Mouse (Mus musculus) layer of hippocampus, adult 6 months (tissue): ENCODE results near the gene Gm21885. TPM values are rescaled to one million over a fixed set of nuclear protein-coding genes. Genes with fewer than 3 reads are reported as not detected.

Experiments used
- long read RNA-seq, 2 experiments: library from polyadenylated mRNA; unstranded; transcript quantifications; one replicate each; pipeline ENCODE4 v2.0.0; 2019 to 2020
- polyA plus RNA-seq: library from polyadenylated mRNA; unstranded; fragments of <200 nt; fragmentation: Nextera tagmentation; gene quantifications from 2 replicates; pipeline ENCODE4 v1.2.3, GENCODE M21; 2021

Gm21885 gene
- polyA plus RNA-seq = not detected in 2 replicates
- long read RNA-seq, experiment 1 = 0 reads
- long read RNA-seq, experiment 2 = 0 reads

DNA sequence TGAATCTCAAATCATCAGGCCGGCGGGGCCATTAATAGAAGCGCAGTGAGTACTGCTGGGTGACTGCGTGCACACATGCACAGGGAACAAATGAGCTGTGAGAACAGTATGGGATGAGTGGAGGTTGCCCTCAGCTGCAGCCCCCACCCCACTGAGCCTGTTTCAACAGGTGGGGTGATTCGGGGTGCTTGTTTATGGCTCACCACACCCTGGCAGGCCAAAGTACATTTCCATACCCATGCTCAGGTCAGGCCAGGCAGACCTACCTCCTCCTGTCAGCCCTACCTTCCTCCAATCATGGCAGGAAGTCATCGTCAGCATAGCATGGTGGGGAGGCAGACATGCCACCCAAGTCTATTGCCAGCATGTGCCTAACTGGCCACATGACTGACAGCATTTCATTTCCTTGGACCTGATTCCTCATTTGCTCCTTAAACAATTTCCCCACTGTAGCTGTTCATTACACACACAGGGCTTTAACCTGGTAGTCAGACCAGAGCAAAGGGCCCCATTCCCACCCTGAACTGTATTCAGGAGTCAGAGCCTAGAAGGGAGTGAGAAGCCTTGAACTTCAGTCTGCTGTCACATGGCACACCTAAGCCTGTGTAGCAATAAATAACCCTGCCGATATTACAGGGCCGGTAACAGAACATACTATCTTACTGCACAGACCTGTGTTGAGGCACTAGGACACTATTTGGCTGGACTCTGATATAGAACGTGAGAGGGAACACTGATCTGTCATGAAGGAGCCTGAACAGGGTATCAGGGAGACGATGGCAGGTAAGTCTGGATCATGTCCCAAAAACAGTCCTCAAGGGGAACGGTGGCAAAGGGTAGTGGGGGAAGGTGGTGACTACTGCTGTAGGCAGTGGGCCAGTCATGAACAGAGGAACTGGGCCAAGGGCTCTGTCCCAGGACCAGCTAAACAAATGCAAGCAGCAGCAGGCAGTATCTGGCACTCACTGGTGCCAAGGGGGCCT, at the start of gene Gm21885:
Gene Gm21885, plus strand, starts transcription at position 675 of the 983 bp plus-strand sequence.

DNA sequence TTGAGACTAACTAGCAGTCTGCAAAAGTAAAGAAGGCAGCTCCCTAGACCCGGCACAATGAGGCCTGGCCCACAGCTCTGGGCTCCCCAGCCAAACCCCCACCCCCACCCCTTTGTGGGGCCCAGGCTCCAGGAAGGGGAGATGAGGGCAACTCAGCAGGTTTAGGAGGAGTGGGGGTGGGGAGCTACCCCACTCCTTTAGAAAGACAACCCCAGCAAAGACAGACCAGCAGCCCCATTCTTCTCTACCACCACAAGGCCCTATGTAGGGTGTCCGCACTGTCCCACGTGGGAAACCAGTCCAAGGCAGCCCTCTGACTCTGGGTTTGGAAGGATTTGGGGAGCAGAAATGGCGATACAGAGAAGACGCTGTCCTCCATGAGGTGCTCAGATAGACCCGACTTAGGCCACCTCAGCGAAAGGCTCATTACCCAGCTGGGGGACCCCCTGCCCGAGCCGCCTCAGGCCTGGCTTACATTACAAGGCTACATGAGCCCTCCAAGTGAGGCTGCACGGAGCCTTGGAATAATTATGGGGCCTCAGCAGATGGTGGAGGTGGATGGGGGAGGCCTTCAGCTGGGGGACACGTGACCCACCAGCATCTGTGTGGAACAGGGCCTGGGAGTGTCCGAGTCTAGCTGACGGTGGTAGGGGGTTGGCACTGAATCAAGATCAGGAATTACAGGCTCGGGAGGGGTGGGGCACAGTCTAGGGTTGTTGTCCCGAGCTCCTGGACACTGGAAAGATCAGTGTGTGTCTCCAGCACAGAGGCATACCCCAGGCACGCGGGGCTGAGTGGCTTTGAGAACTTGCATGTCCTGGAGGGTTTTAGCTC, 35.5 kb upstream of the Gm21885 start, which contains the start of gene Wfikkn2:
Gene Wfikkn2, minus strand, starts transcription at position 51 of the 834 bp plus-strand sequence.

DNA sequence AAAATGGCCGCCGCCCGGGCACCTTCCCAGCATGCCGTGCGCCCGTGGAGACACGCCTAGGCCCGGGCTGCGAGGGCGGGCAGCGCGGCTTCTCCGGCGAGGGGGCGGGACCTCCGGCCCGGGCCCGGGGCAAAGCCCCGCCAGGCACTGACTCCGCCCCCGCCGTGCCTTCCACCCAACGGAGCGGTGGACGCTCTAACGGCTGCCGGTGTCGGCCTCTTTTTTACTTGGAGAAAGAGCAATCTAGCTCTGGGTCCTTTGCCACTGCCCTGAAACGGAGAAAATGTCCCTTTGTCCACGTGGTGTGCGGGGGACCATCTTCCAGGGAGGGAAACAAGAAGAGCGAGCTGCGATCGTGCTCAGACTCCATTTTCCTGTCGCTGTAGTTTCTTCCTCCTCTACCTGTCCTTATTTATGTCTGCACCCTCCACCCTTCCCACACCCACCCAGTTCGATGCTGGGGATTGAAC, 40.3 kb downstream of the Gm21885 start, which contains the start of gene Luc7l3:
Gene Luc7l3, minus strand, starts transcription at position 58 of the 470 bp plus-strand sequence.

DNA sequence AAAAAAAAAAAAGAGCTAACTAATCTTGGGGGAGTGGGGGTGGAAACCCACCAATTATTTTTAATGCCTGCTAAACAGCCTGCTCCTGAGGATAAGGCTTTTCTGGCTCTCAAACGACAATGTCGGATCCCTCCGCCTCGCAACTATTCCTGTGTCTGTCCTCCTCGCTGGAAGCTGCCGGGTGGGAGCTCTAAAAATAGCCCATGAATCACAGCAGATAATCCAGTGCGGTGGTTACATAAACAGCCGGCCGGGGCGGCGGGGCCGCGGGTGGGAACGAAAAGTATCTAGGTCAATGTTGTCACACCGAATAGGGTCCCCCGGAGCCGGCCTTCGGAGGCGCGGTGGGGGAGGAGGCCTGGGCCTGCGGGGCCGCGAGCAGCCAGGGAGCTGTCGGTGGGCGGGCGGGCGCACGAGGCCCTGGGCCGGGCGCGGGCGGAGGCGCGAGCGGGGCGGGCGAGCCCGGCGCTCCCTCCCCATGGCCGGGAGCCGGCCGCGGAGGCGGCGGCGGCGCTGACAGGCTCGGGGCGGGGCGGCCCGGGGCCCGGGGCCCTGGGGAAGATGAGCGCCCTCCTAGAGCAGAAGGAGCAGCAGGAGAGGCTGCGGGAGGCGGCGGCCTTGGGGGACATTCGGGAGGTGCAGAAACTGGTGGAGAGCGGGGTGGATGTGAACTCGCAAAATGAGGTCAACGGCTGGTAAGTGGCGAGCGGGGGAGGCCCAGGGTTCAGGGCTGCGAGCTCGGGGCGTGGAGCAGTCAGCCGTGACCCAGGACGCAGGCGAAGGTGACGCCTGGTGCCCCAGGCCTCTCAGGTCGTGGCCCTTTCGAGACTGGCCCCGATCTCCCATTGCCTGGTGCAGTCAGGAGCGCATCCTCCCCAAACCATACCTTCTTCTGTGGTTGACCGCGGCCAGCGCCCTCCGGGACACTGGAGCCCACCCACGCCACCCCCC, 46.3 kb downstream of the Gm21885 start, which contains the start of gene Ankrd40:
Gene Ankrd40, plus strand, starts transcription at position 309 of the 951 bp plus-strand sequence.

Other genes with a start within 250 kb of the Gm21885 start
- 10.9 and 11.7 TPM in 2 replicates for gene Tob1, start 70.4 kb upstream of the Gm21885 start, polyA plus RNA-seq
- gene Wfikkn2, start 35.9 kb upstream of the Gm21885 start, polyA plus RNA-seq = 0.24 and 1.5 TPM in 2 replicates
- gene Luc7l3, start 40.1 kb downstream of the Gm21885 start, polyA plus RNA-seq = 16.5 and 19.2 TPM in 2 replicates
- 16.9 and 21.2 TPM in 2 replicates for gene Ankrd40, start 46.1 kb downstream of the Gm21885 start, polyA plus RNA-seq
- gene Abcc3, start 111.1 kb downstream of the Gm21885 start, polyA plus RNA-seq = 1.4 and 2.2 TPM in 2 replicates
- 4.9 and 6.2 TPM in 2 replicates for gene Cacna1g, start 192.3 kb downstream of the Gm21885 start, polyA plus RNA-seq
- gene Spata20, start 204.3 kb downstream of the Gm21885 start, polyA plus RNA-seq = not detected in 2 replicates
- gene Epn3, start 218.1 kb downstream of the Gm21885 start, polyA plus RNA-seq = 1.5 and 6.9 TPM in 2 replicates
- gene Mycbpap, start 239.9 kb downstream of the Gm21885 start, polyA plus RNA-seq = 2.1 and 3.4 TPM in 2 replicates